Mouse (Mus musculus) lung, adult 2 months (tissue): ENCODE results near the gene Tmem45b. TPM values are rescaled to one million over a fixed set of nuclear protein-coding genes. Genes with fewer than 3 reads are reported as not detected.

ENCODE experiments used
- DNase-seq: peaks from one replicate; pipeline ENCODE4 v3.0.0; 2022
- H3K4me1 ChIP-seq: fragments of 200-500 bp; 2 replicates; pipeline ENCODE4 v1.6.1; 2011; ENCODE audit warnings: low read length; ENCODE audit not compliant: control insufficient read depth, insufficient read depth
- H3K4me3 ChIP-seq: fragments of 200-500 bp; replicated peaks from 2 replicates; pipeline ENCODE3; 2011; ENCODE audit warnings: low read depth, mild to moderate bottlenecking, control low read depth, low read length; ENCODE audit errors: extremely low read depth
- CTCF ChIP-seq: fragments of 200-500 bp; IDR thresholded peaks from 2 replicates; pipeline ENCODE4 v1.5.1; 2011; ENCODE audit warnings: mild to moderate bottlenecking, low read length, control low read depth; ENCODE audit not compliant: insufficient read depth
- POLR2A ChIP-seq: fragments of 200-500 bp; IDR thresholded peaks from 2 replicates; pipeline ENCODE4 v1.6.1; 2011; ENCODE audit warnings: low read depth, mild to moderate bottlenecking, control low read depth, low read length, borderline replicate concordance; ENCODE audit errors: extremely low read depth
- WGBS: fragments of 180-500 bp; shearing (Covaris S2); methylation state at CpG from one replicate; pipeline ENCODE4 v1.1.7; 2018; 5-methylcytosine and 5-hydroxymethylcytosine counted together
- polyA plus RNA-seq: library from polyadenylated mRNA; depleted of rRNA; stranded (reverse); fragments of >200 nt; gene quantifications from 2 replicates; pipeline ENCODE4 v1.2.3, GENCODE M21; 2012

Gene Tmem45b
- polyA plus RNA-seq, 1 experiment, result 16.9 TPM

GRCm38 (mm10) chr9:31439341-31439740, 24.9 kb downstream of the Tmem45b start:
- H3K4me1 ChIP-seq, result no peaks in the 10 kb centered on the region
- no peak overlapping the region for H3K4me3 ChIP-seq
- WGBS, result 81% methylated on average over 6 of the region's 6 CpGs
- no peak for DNase-seq
- no peak for TF ChIP-seq POLR2A
- no peak for TF ChIP-seq CTCF

- TF ChIP-seq CTCF (no peak), POLR2A (no peak)
- WGBS, result 62% methylated on average over 5 of the region's 5 CpGs
- no peaks in the 10 kb centered on the region for H3K4me1 ChIP-seq
- H3K4me3 ChIP-seq, result no peak overlapping the region
- DNase-seq, result no peak
These were observed 25.4 kb downstream of the Tmem45b start for GRCm38 (mm10) chr9:31438834-31439233.

GRCm38 (mm10) chr9:31437861-31438260, 26.4 kb downstream of the Tmem45b start:
- Histone ChIP-seq H3K4me1 (no peaks in the 10 kb centered on the region), H3K4me3 (no peak overlapping the region)
- 66% methylated on average over 7 of the region's 7 CpGs for whole genome bisulfite sequencing
- DNase-seq, result no peak
- no peak for TF ChIP-seq CTCF
- no peak for TF ChIP-seq POLR2A

- H3K4me1 ChIP-seq, result no peaks in the 10 kb centered on the region
- no peak overlapping the region for H3K4me3 ChIP-seq
- 81% methylated on average over 8 of the region's 8 CpGs for WGBS
- TF ChIP-seq CTCF (no peak), POLR2A (no peak)
- no peak for DNase-seq
These were observed 28.8 kb downstream of the Tmem45b start for GRCm38 (mm10) chr9:31435415-31435814.

GRCm38 (mm10) chr9:31433431-31433830, 30.8 kb downstream of the Tmem45b start:
- H3K4me3 ChIP-seq, result no peak overlapping the region
- WGBS, result 69% methylated on average over 3 of the region's 3 CpGs
- DNase-seq, result no peak
- H3K4me1 ChIP-seq, result no peaks in the 10 kb centered on the region
- TF ChIP-seq CTCF, result no peak
- TF ChIP-seq POLR2A, result no peak

GRCm38 (mm10) chr9:31432336-31432975, 31.8 kb downstream of the Tmem45b start:
- whole genome bisulfite sequencing, result 71% methylated on average over 7 of the region's 7 CpGs
- TF ChIP-seq CTCF (no peak), POLR2A (no peak)
- DNase-seq, result no peak
- Histone ChIP-seq H3K4me3 (no peak overlapping the region), H3K4me1 (no peaks in the 10 kb centered on the region)

- 83% methylated on average over 5 of the region's 5 CpGs for WGBS
- no peak for TF ChIP-seq CTCF
- TF ChIP-seq POLR2A, result no peak
- Histone ChIP-seq H3K4me1 (no peaks in the 10 kb centered on the region), H3K4me3 (no peak overlapping the region)
- DNase-seq, result no peak
These were observed 32.5 kb downstream of the Tmem45b start for GRCm38 (mm10) chr9:31431751-31432150.

- Histone ChIP-seq H3K4me3 (no peak overlapping the region), H3K4me1 (no peaks in the 10 kb centered on the region)
- TF ChIP-seq CTCF, result no peak
- no peak for TF ChIP-seq POLR2A
- 67% methylated on average over 9 of the region's 9 CpGs for whole genome bisulfite sequencing
- no peak for DNase-seq
These were observed 34.3 kb downstream of the Tmem45b start for GRCm38 (mm10) chr9:31430011-31430410.

- TF ChIP-seq POLR2A, result no peak
- no peak for TF ChIP-seq CTCF
- 79% methylated on average over 7 of the region's 7 CpGs for WGBS
- H3K4me1 ChIP-seq, result no peaks in the 10 kb centered on the region
- no peak for DNase-seq
- no peak overlapping the region for H3K4me3 ChIP-seq
These were observed 35.3 kb downstream of the Tmem45b start for GRCm38 (mm10) chr9:31428971-31429370.

GRCm38 (mm10) chr9:31422143-31422542, 42.1 kb downstream of the Tmem45b start:
- no peak for DNase-seq
- TF ChIP-seq POLR2A, result no peak
- TF ChIP-seq CTCF, result no peak
- no peak overlapping the region for H3K4me3 ChIP-seq
- WGBS, result 80% methylated on average over 5 of the region's 5 CpGs
- H3K4me1 ChIP-seq, result no peaks in the 10 kb centered on the region

- Histone ChIP-seq H3K4me3 (no peak overlapping the region), H3K4me1 (no peaks in the 10 kb centered on the region)
- DNase-seq, result no peak
- 79% methylated on average over 1 of the region's 1 CpGs for WGBS
- TF ChIP-seq CTCF, result no peak
- TF ChIP-seq POLR2A, result no peak
These were observed 45.4 kb downstream of the Tmem45b start for GRCm38 (mm10) chr9:31418821-31419220.
